Mouse (Mus musculus) heart, embryonic 15.5 days (tissue): Measurements from ENCODE around the gene Gm9817. TPM values are rescaled to one million over a fixed set of nuclear protein-coding genes. Genes with fewer than 3 reads are reported as not detected.
A peak's percentile ranks its signal among the peaks of the same experiment; 100 is the strongest.

ENCODE experiments used
- ATAC-seq: fragments of 200-750 bp; cut with Nextera tagmentation; replicated peaks from 2 replicates; pipeline ENCODE4 v1.8.0; 2017; ENCODE audit warnings: low read depth, moderate TSS enrichment; ENCODE audit not compliant: insufficient number of reproducible peaks, insufficient read depth, low FRiP score
- H3K27ac ChIP-seq: fragments of 300-500 bp; sonication (generic); 2 replicates; pipeline ENCODE4 v1.5.1; 2015; ENCODE audit warnings: mild to moderate bottlenecking, inconsistent platforms
- H3K27me3 ChIP-seq: fragments of 300-500 bp; sonication (generic); 2 replicates; pipeline ENCODE4 v1.6.1; 2015; ENCODE audit warnings: inconsistent platforms
- H3K36me3 ChIP-seq: fragments of 300-500 bp; sonication (generic); 2 replicates; pipeline ENCODE4 v1.6.1; 2015; ENCODE audit warnings: mild to moderate bottlenecking, inconsistent platforms
- H3K4me1 ChIP-seq: fragments of 300-500 bp; sonication (generic); replicated peaks from 2 replicates; pipeline ENCODE4 v1.6.1; 2015; ENCODE audit warnings: inconsistent platforms
- H3K4me2 ChIP-seq: fragments of 300-500 bp; sonication (generic); 2 replicates; pipeline ENCODE4 v1.6.1; 2015; ENCODE audit warnings: inconsistent platforms, mild to moderate bottlenecking, moderate library complexity
- H3K4me3 ChIP-seq: fragments of 300-500 bp; sonication (generic); 2 replicates; pipeline ENCODE4 v1.5.1; 2015; ENCODE audit warnings: mild to moderate bottlenecking, inconsistent platforms
- H3K9ac ChIP-seq: fragments of 300-500 bp; sonication (generic); 2 replicates; pipeline ENCODE4 v1.6.1; 2015; ENCODE audit warnings: mild to moderate bottlenecking, inconsistent platforms
- H3K9me3 ChIP-seq: fragments of 300-500 bp; sonication (generic); replicated peaks from 2 replicates; pipeline ENCODE4 v1.6.1; 2016; ENCODE audit warnings: inconsistent platforms
- WGBS: fragments of 180-500 bp; shearing (Covaris S2); methylation state at CpG from one replicate; pipeline ENCODE4 v1.1.7; 2015; ENCODE audit warnings: mixed read lengths; 5-methylcytosine and 5-hydroxymethylcytosine counted together
- polyA plus RNA-seq: library from polyadenylated mRNA; unstranded; fragments of >200 nt; fragmentation: Nextera tagmentation; extraction: Ambion mirVana; gene quantifications from 2 replicates; pipeline ENCODE4 v1.2.1, GENCODE M21; 2015

Gene Gm9817
- polyA plus RNA-seq, 1 experiment from 2014 or later, result 0.05 TPM

- WGBS, result 74% methylated on average over 7 of the region's 7 CpGs
- Histone ChIP-seq H3K36me3 (no peaks in the 10 kb centered on the region), H3K4me2 (no peak overlapping the region), H3K4me1 (no peaks in the 10 kb centered on the region), H3K27me3 (no peaks in the 10 kb centered on the region), H3K9me3 (no peaks in the 10 kb centered on the region), H3K9ac (no peak overlapping the region), H3K27ac (no peak overlapping the region), H3K4me3 (no peak overlapping the region)
- no peak for ATAC-seq
Measured at GRCm38 (mm10) chr13:45049261-45050020, 29.1 kb upstream of the Gm9817 start.

- Histone ChIP-seq H3K4me2 (no peak overlapping the region), H3K27ac (no peak overlapping the region), H3K36me3 (no peaks in the 10 kb centered on the region), H3K4me3 (no peak overlapping the region), H3K27me3 (no peaks in the 10 kb centered on the region), H3K4me1 (no peaks in the 10 kb centered on the region), H3K9me3 (no peaks in the 10 kb centered on the region), H3K9ac (no peak overlapping the region)
- 21% methylated on average over 7 of the region's 7 CpGs for WGBS
- no peak for ATAC-seq
Measured at GRCm38 (mm10) chr13:45052805-45053204, 25.7 kb upstream of the Gm9817 start.

GRCm38 (mm10) chr13:45053843-45054242 lies 24.6 kb upstream of the Gm9817 start:
- no peak overlapping the region for H3K4me3 ChIP-seq
- no peak overlapping the region for H3K27ac ChIP-seq
- H3K27me3 ChIP-seq, result no peaks in the 10 kb centered on the region
- H3K4me2 ChIP-seq, result no peak overlapping the region
- H3K9me3 ChIP-seq, result no peaks in the 10 kb centered on the region
- H3K36me3 ChIP-seq, result no peaks in the 10 kb centered on the region
- WGBS, result 84% methylated on average over 3 of the region's 3 CpGs
- no peak overlapping the region for H3K9ac ChIP-seq
- no peaks in the 10 kb centered on the region for H3K4me1 ChIP-seq
- ATAC-seq, result no peak

- no peak overlapping the region for H3K9ac ChIP-seq
- H3K4me1 ChIP-seq, result peaks cover 14% of the 10 kb centered on the region
- no peak overlapping the region for H3K27ac ChIP-seq
- no peak overlapping the region for H3K4me3 ChIP-seq
- H3K36me3 ChIP-seq, result no peaks in the 10 kb centered on the region
- no peak for ATAC-seq
- no peaks in the 10 kb centered on the region for H3K9me3 ChIP-seq
- H3K4me2 ChIP-seq, result no peak overlapping the region
- 68% methylated on average over 17 of the region's 17 CpGs for WGBS
- H3K27me3 ChIP-seq, result no peaks in the 10 kb centered on the region
Measured at GRCm38 (mm10) chr13:45059206-45059605, 19.3 kb upstream of the Gm9817 start.

GRCm38 (mm10) chr13:45063146-45063545 lies 15.3 kb upstream of the Gm9817 start:
- H3K27me3 ChIP-seq, result no peaks in the 10 kb centered on the region
- H3K4me2 ChIP-seq, result no peak overlapping the region
- H3K4me3 ChIP-seq, result no peak overlapping the region
- WGBS, result 32% methylated on average over 5 of the region's 5 CpGs
- ATAC-seq, result no peak
- no peaks in the 10 kb centered on the region for H3K9me3 ChIP-seq
- no peaks in the 10 kb centered on the region for H3K36me3 ChIP-seq
- H3K9ac ChIP-seq, result no peak overlapping the region
- H3K4me1 ChIP-seq, result peaks cover 14% of the 10 kb centered on the region
- H3K27ac ChIP-seq, result peak overlapping the region; percentile 34; the same call in 1 of the 2 replicates

GRCm38 (mm10) chr13:45064951-45065350 lies 13.5 kb upstream of the Gm9817 start:
- H3K4me3 ChIP-seq, result no peak overlapping the region
- H3K36me3 ChIP-seq, result no peaks in the 10 kb centered on the region
- 88% methylated on average over 4 of the region's 4 CpGs for WGBS
- H3K4me2 ChIP-seq, result no peak overlapping the region
- no peak overlapping the region for H3K27ac ChIP-seq
- no peaks in the 10 kb centered on the region for H3K27me3 ChIP-seq
- no peaks in the 10 kb centered on the region for H3K9me3 ChIP-seq
- H3K4me1 ChIP-seq, result peaks cover 14% of the 10 kb centered on the region
- H3K9ac ChIP-seq, result no peak overlapping the region
- no peak for ATAC-seq

- no peaks in the 10 kb centered on the region for H3K9me3 ChIP-seq
- H3K27ac ChIP-seq, result no peak overlapping the region
- 66% methylated on average over 6 of the region's 6 CpGs for WGBS
- ATAC-seq, result no peak
- no peaks in the 10 kb centered on the region for H3K36me3 ChIP-seq
- no peak overlapping the region for H3K4me3 ChIP-seq
- no peak overlapping the region for H3K4me2 ChIP-seq
- no peaks in the 10 kb centered on the region; the same call in 1 of the 2 replicates for H3K4me1 ChIP-seq
- no peak overlapping the region for H3K9ac ChIP-seq
- H3K27me3 ChIP-seq, result no peaks in the 10 kb centered on the region
Measured at GRCm38 (mm10) chr13:45070366-45070765, 8.1 kb upstream of the Gm9817 start.

GRCm38 (mm10) chr13:45075012-45075411 lies 3.5 kb upstream of the Gm9817 start:
- Histone ChIP-seq H3K9me3 (no peaks in the 10 kb centered on the region), H3K4me3 (no peak overlapping the region), H3K36me3 (no peaks in the 10 kb centered on the region), H3K4me2 (no peak overlapping the region), H3K4me1 (no peaks in the 10 kb centered on the region; the same call in 1 of the 2 replicates), H3K9ac (no peak overlapping the region), H3K27me3 (no peaks in the 10 kb centered on the region), H3K27ac (no peak overlapping the region)
- no peak for ATAC-seq

GRCm38 (mm10) chr13:45075715-45076114 lies 2.8 kb upstream of the Gm9817 start:
- Histone ChIP-seq H3K27ac (no peak overlapping the region), H3K4me2 (no peak overlapping the region), H3K36me3 (no peaks in the 10 kb centered on the region), H3K4me1 (no peaks in the 10 kb centered on the region), H3K4me3 (no peak overlapping the region), H3K9me3 (no peaks in the 10 kb centered on the region), H3K9ac (no peak overlapping the region), H3K27me3 (0 out of 2 replicates have a peak, but pooled peaks cover 3% of the 10 kb centered on the region)
- no peak for ATAC-seq
- WGBS, result 94% methylated on average over 2 of the region's 2 CpGs

- no peak for ATAC-seq
Measured at GRCm38 (mm10) chr13:45080771-45081170, 2.3 kb downstream of the Gm9817 start.

GRCm38 (mm10) chr13:45083696-45084095 lies 5.2 kb downstream of the Gm9817 start:
- Histone ChIP-seq H3K4me1 (peaks cover 8% of the 10 kb centered on the region), H3K27me3 (0 out of 2 replicates have a peak, but pooled peaks cover 3% of the 10 kb centered on the region), H3K9me3 (0 out of 2 replicates have a peak, but pooled peaks cover 2% of the 10 kb centered on the region), H3K9ac (no peak overlapping the region), H3K36me3 (no peaks in the 10 kb centered on the region), H3K27ac (no peak overlapping the region), H3K4me3 (no peak overlapping the region), H3K4me2 (no peak overlapping the region)
- WGBS, result 14% methylated on average over 5 of the region's 5 CpGs
- peak; percentile 64 for ATAC-seq

More at GRCm38 (mm10) chr13:45080771-45081170, 2.3 kb downstream of the Gm9817 start:
- Histone ChIP-seq H3K4me1 (peaks cover 8% of the 10 kb centered on the region), H3K4me3 (no peak overlapping the region), H3K9me3 (0 out of 2 replicates have a peak, but pooled peaks cover 2% of the 10 kb centered on the region), H3K4me2 (no peak overlapping the region), H3K9ac (no peak overlapping the region), H3K36me3 (no peaks in the 10 kb centered on the region), H3K27ac (no peak overlapping the region), H3K27me3 (0 out of 2 replicates have a peak, but pooled peaks cover 3% of the 10 kb centered on the region)
- 91% methylated on average over 3 of the region's 3 CpGs for WGBS

GRCm38 (mm10) chr13:45088796-45089221 lies 10.3 kb downstream of the Gm9817 start:
- Histone ChIP-seq H3K27me3 (no peaks in the 10 kb centered on the region), H3K9me3 (no peaks in the 10 kb centered on the region), H3K4me3 (no peak overlapping the region), H3K27ac (no peak overlapping the region), H3K36me3 (no peaks in the 10 kb centered on the region), H3K4me2 (no peak overlapping the region), H3K4me1 (peaks cover 7% of the 10 kb centered on the region), H3K9ac (no peak overlapping the region)
- ATAC-seq, result no peak
- 13% methylated on average over 2 of the region's 2 CpGs for WGBS
